ENCODE assay signal across 25 mouse cellular contexts in genomic region chr2:14279256-14279655, GRCm38 (mm10). TPM values are rescaled to one million over a fixed set of nuclear protein-coding genes. Genes with fewer than 3 reads are reported as not detected.
DNase-seq lines count a peak whose midpoint lies in the region; ATAC-seq and TF ChIP-seq lines count a peak whose summit lies in the region.
"Had no signal": no experiment of that assay in that cellular context is flagged by ENCODE, and none has a peak within 500 bp of the region (broad histone marks: within the 10 kb centered on the region; RNA-seq: fewer than 3 reads in every experiment).

No protein-coding gene starts in this region.

- no peaks in the 10 kb centered on the region for H3K79me2 ChIP-seq in C2C12 (ENCODE audit: control insufficient read depth, insufficient read depth)

- no peak overlapping the region for H3ac ChIP-seq in C2C12 (ENCODE audit: control insufficient read depth, insufficient read length, low read depth)

- H3K27ac ChIP-seq in intestine, postnatal 0 days (ENCODE audit: low read depth, low read length) = no peak overlapping the region
- no peak overlapping the region for H3K27ac ChIP-seq in stomach, postnatal 0 days (replicated peaks)
- H3K27ac ChIP-seq: embryonic facial prominence, embryonic 12.5 days; forebrain, embryonic 15.5 days; hindbrain, embryonic 12.5 days; hindbrain, postnatal 0 days; liver, embryonic 15.5 days; midbrain, embryonic 10.5 days; midbrain, embryonic 15.5 days; neural tube, embryonic 12.5 days had no signal

- no peak overlapping the region for H3K4me3 ChIP-seq in C2C12 (ENCODE audit: insufficient read depth, poor library complexity, severe bottlenecking)
- no peak overlapping the region for H3K4me3 ChIP-seq in intestine, postnatal 0 days (ENCODE audit: low read depth, low read length)
- no peak overlapping the region for H3K4me3 ChIP-seq in stomach, postnatal 0 days (ENCODE audit: low read depth, low read length)
- H3K4me3 ChIP-seq: embryonic facial prominence, embryonic 12.5 days; forebrain, embryonic 15.5 days; hindbrain, embryonic 12.5 days; liver, embryonic 15.5 days; midbrain, embryonic 10.5 days; midbrain, embryonic 15.5 days; neural tube, embryonic 12.5 days had no signal

- TF ChIP-seq CTCF in C2C12 (IDR thresholded peaks at IDR 0.05; ENCODE audit: control insufficient read depth, insufficient read depth, insufficient read length) = no peak
- TF ChIP-seq CTCF in intestine, postnatal 0 days (IDR thresholded peaks at IDR 0.05; ENCODE audit: low read depth) = no peak
- TF ChIP-seq CTCF in stomach, postnatal 0 days (IDR thresholded peaks at IDR 0.05; ENCODE audit: low read depth) = no peak

- no peaks in the 10 kb centered on the region for H3K9me3 ChIP-seq in intestine, postnatal 0 days (ENCODE audit: control insufficient read depth)
- no peaks in the 10 kb centered on the region for H3K9me3 ChIP-seq in stomach, postnatal 0 days (ENCODE audit: control insufficient read depth, low read length)
- H3K9me3 ChIP-seq: embryonic facial prominence, embryonic 12.5 days; forebrain, embryonic 15.5 days; hindbrain, embryonic 12.5 days; liver, embryonic 15.5 days; midbrain, embryonic 10.5 days; midbrain, embryonic 15.5 days; neural tube, embryonic 12.5 days had no signal

- no peaks in the 10 kb centered on the region for H3K36me3 ChIP-seq in C2C12 (ENCODE audit: control insufficient read depth, insufficient read depth)
- no peaks in the 10 kb centered on the region for H3K36me3 ChIP-seq in intestine, postnatal 0 days (ENCODE audit: control insufficient read depth, insufficient read depth)
- H3K36me3 ChIP-seq in stomach, postnatal 0 days (ENCODE audit: control insufficient read depth, insufficient read depth, low read length) = no peaks in the 10 kb centered on the region
- H3K36me3 ChIP-seq: embryonic facial prominence, embryonic 12.5 days; forebrain, embryonic 15.5 days; hindbrain, embryonic 12.5 days; liver, embryonic 15.5 days; midbrain, embryonic 10.5 days; midbrain, embryonic 15.5 days; neural tube, embryonic 12.5 days had no signal

- TF ChIP-seq EP300 in stomach, postnatal 0 days (optimal IDR thresholded peaks at IDR 0.05) = no peak

- H3K4me1 ChIP-seq in intestine, postnatal 0 days (replicated peaks; ENCODE audit: control insufficient read depth, insufficient read depth, low read length) = no peaks in the 10 kb centered on the region
- H3K4me1 ChIP-seq in stomach, postnatal 0 days (replicated peaks; ENCODE audit: control insufficient read depth, insufficient read depth) = no peaks in the 10 kb centered on the region
- H3K4me1 ChIP-seq: embryonic facial prominence, embryonic 12.5 days; forebrain, embryonic 15.5 days; hindbrain, embryonic 12.5 days; liver, embryonic 15.5 days; midbrain, embryonic 10.5 days; midbrain, embryonic 15.5 days; neural tube, embryonic 12.5 days had no signal

- peak; percentile 7 for DNase-seq in embryo, embryonic 11 days
- no peak for DNase-seq in embryo, embryonic 10 days (ENCODE audit: low spot score)
- no peak for DNase-seq in stomach, postnatal 0 days (ENCODE audit: low spot score)
- no peak for DNase-seq in cerebellum, adult 11-12 months
- no peak for DNase-seq in heart, postnatal 25 days (ENCODE audit: low spot score)
- DNase-seq: adrenal gland, postnatal 36 days; cerebellum, adult 2 months; cerebellum, postnatal 14 days; heart, postnatal 14 days; kidney, adult 18-20 months; kidney, postnatal 36 days; left cerebral cortex, postnatal 4 days; lung, embryonic 14.5 days; lung, postnatal 14 days had no signal

- H3K4me2 ChIP-seq in intestine, postnatal 0 days (replicated peaks; ENCODE audit: low read depth) = no peak overlapping the region
- H3K4me2 ChIP-seq in stomach, postnatal 0 days (replicated peaks; ENCODE audit: low read depth) = no peak overlapping the region
- H3K4me2 ChIP-seq: embryonic facial prominence, embryonic 12.5 days; forebrain, embryonic 15.5 days; hindbrain, embryonic 12.5 days; liver, embryonic 15.5 days; lung, embryonic 14.5 days; midbrain, embryonic 15.5 days; neural tube, embryonic 12.5 days had no signal

- intact Hi-C loops in heart, postnatal 25 days (cut with DNase I) = no loop called here

- ATAC-seq in intestine, postnatal 0 days = peak; percentile 98
- peak; percentile 56; the same call in 1 of the 2 replicates for ATAC-seq in stomach, postnatal 0 days (ENCODE audit: low FRiP score, low TSS enrichment)
- ATAC-seq: CD4-positive, CD25-positive, alpha-beta regulatory T cell, adult 4 months; forebrain, embryonic 15.5 days; hindbrain, postnatal 0 days; midbrain, embryonic 15.5 days had no signal

- H3K79me3 ChIP-seq in C2C12 (ENCODE audit: low read depth) = no peaks in the 10 kb centered on the region

- no peak overlapping the region for H3K9ac ChIP-seq in intestine, postnatal 0 days (ENCODE audit: low read depth, low read length)
- H3K9ac ChIP-seq in stomach, postnatal 0 days (ENCODE audit: low read length) = no peak overlapping the region
- H3K9ac ChIP-seq: embryonic facial prominence, embryonic 12.5 days; forebrain, embryonic 15.5 days; hindbrain, embryonic 12.5 days; liver, embryonic 15.5 days; lung, embryonic 14.5 days; midbrain, embryonic 15.5 days; neural tube, embryonic 12.5 days had no signal

- no peaks in the 10 kb centered on the region for H3K27me3 ChIP-seq in C2C12 (ENCODE audit: control insufficient read depth, insufficient read depth, insufficient read length)
- H3K27me3 ChIP-seq in intestine, postnatal 0 days (replicated peaks; ENCODE audit: control insufficient read depth, insufficient read depth, low read length) = no peaks in the 10 kb centered on the region
- no peaks in the 10 kb centered on the region for H3K27me3 ChIP-seq in stomach, postnatal 0 days (ENCODE audit: control insufficient read depth, insufficient read depth, low read length)
- H3K27me3 ChIP-seq: embryonic facial prominence, embryonic 12.5 days; forebrain, embryonic 15.5 days; hindbrain, embryonic 12.5 days; liver, embryonic 15.5 days; midbrain, embryonic 15.5 days; neural tube, embryonic 12.5 days had no signal

- 6% methylated on average over 2 of the region's 2 CpGs for WGBS in intestine, postnatal 0 days
- 29% methylated on average over 2 of the region's 2 CpGs for WGBS in stomach, postnatal 0 days

TF ChIP-seq in C2C12, 6 proteins besides CTCF, POLR2A, EP300 and RAD21:
- TF ChIP-seq USF1 (IDR thresholded peaks at IDR 0.05; ENCODE audit: low read depth) (no peak), MAX (IDR thresholded peaks at IDR 0.05) (no peak), FOSL1 (IDR thresholded peaks at IDR 0.05; ENCODE audit: insufficient read depth, low read length, poor library complexity, severe bottlenecking) (peak; percentile 74), CEBPB (IDR thresholded peaks at IDR 0.05; ENCODE audit: low read depth) (peak; percentile 79), MYOD1 (IDR thresholded peaks at IDR 0.05; ENCODE audit: control insufficient read depth, insufficient read length, low read depth) (peak; percentile 48)

RNA-seq across cellular contexts. Expression of gene Mrc1, which starts 50.1 kb away (rescaled TPM):
- 0.07 TPM for polyA plus RNA-seq in C2C12 (2012; fragmentation: generic; extraction: Trizol)
- polyA plus RNA-seq in intestine, postnatal 0 days (2015; fragmentation: Nextera tagmentation; extraction: Ambion mirVana) = 3.1 and 3.8 TPM in 2 replicates
- polyA plus RNA-seq in stomach, postnatal 0 days (2015; fragmentation: Nextera tagmentation; extraction: Ambion mirVana) = 9.9 TPM in 2 replicates
- total RNA-seq in heart, postnatal 25 days (2021) = 10 to 100 TPM; 17.5 to 20.0 TPM
